Mouse (Mus musculus) embryonic facial prominence, embryonic 10.5 days (tissue): ENCODE measurements around the gene Prpsap2. TPM values are rescaled to one million over a fixed set of nuclear protein-coding genes. Genes with fewer than 3 reads are reported as not detected.

Experiments
- DNase-seq: peaks from one replicate; pipeline ENCODE4 v3.0.0-alpha.2; 2017; ENCODE audit warnings: low spot score
- H3K27ac ChIP-seq: fragments of 300-500 bp; sonication (generic); replicated peaks from 2 replicates; pipeline ENCODE4 v1.5.1; 2016; ENCODE audit warnings: mild to moderate bottlenecking
- H3K27me3 ChIP-seq: fragments of 300-500 bp; sonication (generic); replicated peaks from 2 replicates; pipeline ENCODE4 v1.6.1; 2016; ENCODE audit warnings: low read depth, mild to moderate bottlenecking; ENCODE audit not compliant: poor library complexity, severe bottlenecking
- H3K36me3 ChIP-seq: fragments of 300-500 bp; sonication (generic); replicated peaks from 2 replicates; pipeline ENCODE4 v1.6.1; 2016; ENCODE audit warnings: mild to moderate bottlenecking, moderate library complexity
- H3K4me1 ChIP-seq: fragments of 300-500 bp; sonication (generic); 2 replicates; pipeline ENCODE4 v1.6.1; 2016
- H3K4me3 ChIP-seq: fragments of 300-500 bp; sonication (generic); 2 replicates; pipeline ENCODE4 v1.5.1; 2016; ENCODE audit warnings: mild to moderate bottlenecking, moderate library complexity
- H3K9me3 ChIP-seq: fragments of 300-500 bp; sonication (generic); 2 replicates; pipeline ENCODE4 v1.6.1; 2016; ENCODE audit warnings: mild to moderate bottlenecking
- WGBS: fragments of 180-500 bp; shearing (Covaris S2); methylation state at CpG from one replicate; pipeline ENCODE4 v1.1.7; 2016; 5-methylcytosine and 5-hydroxymethylcytosine counted together
- polyA plus RNA-seq: library from polyadenylated mRNA; unstranded; fragments of >200 nt; fragmentation: Nextera tagmentation; extraction: Ambion mirVana; gene quantifications from 2 replicates; pipeline ENCODE4 v1.2.1, GENCODE M21; 2016

Prpsap2 gene
- polyA plus RNA-seq, 1 experiment from 2014 or later = 34.9 TPM

- 50% methylated on average over 3 of the region's 3 CpGs for WGBS
- H3K36me3 ChIP-seq = no peaks in the 10 kb centered on the region; the same call in 1 of the 2 replicates
- H3K4me3 ChIP-seq = no peak overlapping the region
- H3K27ac ChIP-seq = peak overlapping the region; percentile 19
- H3K9me3 ChIP-seq = no peaks in the 10 kb centered on the region
- H3K4me1 ChIP-seq = peaks cover 14% of the 10 kb centered on the region; the same call in 1 of the 2 replicates
- no peak for DNase-seq
- no peaks in the 10 kb centered on the region; the same call in 1 of the 2 replicates for H3K27me3 ChIP-seq
These were observed 53.0 kb downstream of the Prpsap2 start for GRCm38 (mm10) chr11:61708928-61709327.

- H3K27me3 ChIP-seq = no peaks in the 10 kb centered on the region
- peaks cover 20% of the 10 kb centered on the region for H3K4me1 ChIP-seq
- DNase-seq = no peak
- peaks cover 13% of the 10 kb centered on the region for H3K36me3 ChIP-seq
- no peak overlapping the region for H3K27ac ChIP-seq
- H3K4me3 ChIP-seq = no peak overlapping the region
- no peaks in the 10 kb centered on the region for H3K9me3 ChIP-seq
- 70% methylated on average over 4 of the region's 4 CpGs for WGBS
These were observed 55.7 kb downstream of the Prpsap2 start for GRCm38 (mm10) chr11:61706232-61706631.

GRCm38 (mm10) chr11:61705581-61705980 is 56.3 kb downstream of the Prpsap2 start:
- no peaks in the 10 kb centered on the region for H3K9me3 ChIP-seq
- H3K4me3 ChIP-seq = no peak overlapping the region
- H3K27me3 ChIP-seq = no peaks in the 10 kb centered on the region
- H3K4me1 ChIP-seq = peaks cover 26% of the 10 kb centered on the region
- no peak overlapping the region for H3K27ac ChIP-seq
- DNase-seq = no peak
- H3K36me3 ChIP-seq = peaks cover 13% of the 10 kb centered on the region
- WGBS = 84% methylated on average over 2 of the region's 2 CpGs

DNA sequence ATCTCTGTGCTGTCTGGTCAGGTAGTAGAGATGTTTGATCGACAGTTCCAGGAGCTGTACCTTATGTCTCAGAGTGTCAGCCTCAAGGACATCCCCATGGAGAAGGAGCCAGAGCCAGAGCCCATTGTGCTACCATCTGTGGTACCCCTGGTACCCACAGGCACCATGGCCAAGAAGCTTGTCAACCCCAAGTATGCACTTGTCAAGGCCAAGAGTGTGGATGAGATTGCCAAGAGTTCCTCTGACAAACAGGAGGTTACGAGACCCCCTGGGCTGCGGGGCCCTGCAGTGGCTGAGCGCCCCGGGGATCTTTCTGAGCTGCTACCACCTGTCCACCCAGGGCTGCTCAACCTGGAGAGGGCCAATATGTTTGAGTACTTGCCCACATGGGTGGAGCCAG is 59.4 kb downstream of the Prpsap2 start:
- no peak overlapping the region for H3K27ac ChIP-seq
- no peak for DNase-seq
- peaks cover 13% of the 10 kb centered on the region for H3K36me3 ChIP-seq
- WGBS = 94% methylated on average over 5 of the region's 5 CpGs
- H3K4me1 ChIP-seq = peaks cover 20% of the 10 kb centered on the region
- no peak overlapping the region for H3K4me3 ChIP-seq
- H3K27me3 ChIP-seq = no peaks in the 10 kb centered on the region
- no peaks in the 10 kb centered on the region for H3K9me3 ChIP-seq

DNA sequence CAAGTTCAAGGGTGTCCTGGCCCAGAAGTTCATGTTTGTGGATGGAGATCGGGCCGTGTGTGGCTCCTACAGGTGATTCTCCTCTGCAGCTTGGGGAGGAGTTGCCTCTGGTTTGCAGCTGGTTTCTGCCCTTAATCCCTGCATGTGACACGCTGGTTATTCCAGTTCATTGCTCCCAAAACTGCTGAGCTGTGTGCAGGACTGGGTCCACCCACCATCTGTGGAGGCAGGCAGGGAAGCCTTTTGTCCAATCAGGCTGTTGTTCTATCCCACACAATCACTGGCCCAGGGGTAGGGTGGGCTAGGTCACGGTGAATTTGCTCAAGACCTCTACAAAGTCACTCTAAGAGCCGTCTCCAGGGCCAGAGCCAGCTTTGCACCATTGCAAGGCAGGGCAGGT is 60.2 kb downstream of the Prpsap2 start:
- no peak for DNase-seq
- Histone ChIP-seq H3K27ac (no peak overlapping the region), H3K27me3 (no peaks in the 10 kb centered on the region), H3K4me3 (no peak overlapping the region), H3K4me1 (peaks cover 20% of the 10 kb centered on the region), H3K9me3 (no peaks in the 10 kb centered on the region), H3K36me3 (peaks cover 13% of the 10 kb centered on the region; the same call in 1 of the 2 replicates)
- 62% methylated on average over 5 of the region's 5 CpGs for WGBS

DNA sequence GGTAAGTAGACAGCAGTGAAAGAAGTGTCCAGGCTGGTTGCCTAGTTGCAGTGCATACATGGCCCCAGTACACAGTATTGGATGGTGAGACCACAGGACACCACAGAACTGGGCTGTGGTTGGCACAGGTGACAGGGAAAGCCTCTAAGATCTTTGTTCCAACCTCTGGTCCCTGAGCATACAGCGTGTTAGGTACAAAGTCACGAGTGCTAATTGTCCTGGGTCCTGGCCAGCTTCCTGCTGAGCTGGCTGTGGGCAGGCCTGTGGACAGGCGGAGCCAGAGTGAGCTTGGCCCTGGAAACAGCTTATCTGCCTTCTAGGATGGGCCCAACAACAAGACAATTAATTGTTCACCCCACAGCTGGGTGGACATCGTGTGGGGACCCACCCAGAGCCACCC is 62.0 kb downstream of the Prpsap2 start:
- Histone ChIP-seq H3K27ac (no peak overlapping the region), H3K27me3 (no peaks in the 10 kb centered on the region), H3K36me3 (peaks cover 13% of the 10 kb centered on the region; the same call in 1 of the 2 replicates), H3K4me1 (peaks cover 20% of the 10 kb centered on the region), H3K9me3 (no peaks in the 10 kb centered on the region), H3K4me3 (no peak overlapping the region)
- WGBS = 75% methylated on average over 4 of the region's 4 CpGs
- no peak for DNase-seq

DNA sequence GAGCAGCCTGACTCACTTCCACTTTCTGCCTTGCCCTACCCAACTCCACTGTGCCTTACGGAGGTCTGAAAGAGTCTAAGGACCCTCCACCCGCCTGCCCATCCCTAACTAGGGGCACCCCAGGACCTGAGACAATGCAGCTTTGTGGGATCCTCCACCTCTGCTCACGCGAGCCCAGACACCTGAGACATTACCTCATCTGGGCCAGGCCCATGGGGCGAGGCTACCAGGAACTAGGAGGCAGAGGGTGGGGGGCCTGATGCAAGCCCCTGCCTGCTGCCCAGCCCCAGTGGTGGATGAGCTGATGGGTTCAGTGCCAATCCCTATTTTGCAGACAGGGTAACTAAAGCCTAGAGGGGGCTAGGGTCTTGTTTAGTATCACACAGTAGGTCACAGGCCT is 62.4 kb downstream of the Prpsap2 start:
- 81% methylated on average over 5 of the region's 5 CpGs for WGBS
- H3K4me1 ChIP-seq = peaks cover 20% of the 10 kb centered on the region
- no peaks in the 10 kb centered on the region for H3K27me3 ChIP-seq
- H3K4me3 ChIP-seq = no peak overlapping the region
- peaks cover 13% of the 10 kb centered on the region; the same call in 1 of the 2 replicates for H3K36me3 ChIP-seq
- no peaks in the 10 kb centered on the region for H3K9me3 ChIP-seq
- H3K27ac ChIP-seq = no peak overlapping the region; the same call in 1 of the 2 replicates
- DNase-seq = no peak

DNA sequence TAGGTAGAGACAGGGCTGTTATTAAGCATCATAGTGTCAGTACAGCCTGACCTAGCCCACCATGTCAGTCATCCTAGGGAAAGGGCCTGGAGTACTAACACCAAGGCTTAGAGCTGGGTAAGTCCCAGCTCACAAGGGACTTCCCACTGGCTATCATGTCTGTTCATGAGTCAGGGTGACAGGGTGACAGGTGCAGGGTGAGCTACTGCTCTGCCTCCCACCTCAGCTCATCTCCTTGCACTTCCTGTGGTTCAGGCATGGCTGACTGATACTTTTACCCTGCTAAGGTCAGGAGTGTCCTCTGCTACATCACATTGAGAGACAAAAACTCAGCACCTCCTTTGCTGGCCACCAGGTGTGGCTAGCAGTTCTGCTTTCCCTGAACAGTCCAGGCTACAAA is 63.0 kb downstream of the Prpsap2 start:
- DNase-seq = no peak
- Histone ChIP-seq H3K36me3 (peaks cover 13% of the 10 kb centered on the region; the same call in 1 of the 2 replicates), H3K27me3 (no peaks in the 10 kb centered on the region), H3K4me1 (peaks cover 20% of the 10 kb centered on the region), H3K9me3 (no peaks in the 10 kb centered on the region), H3K4me3 (no peak overlapping the region), H3K27ac (no peak overlapping the region)

GRCm38 (mm10) chr11:61692996-61693395 is 68.9 kb downstream of the Prpsap2 start:
- WGBS = 91% methylated on average over 5 of the region's 5 CpGs
- H3K4me3 ChIP-seq = no peak overlapping the region
- H3K36me3 ChIP-seq = no peaks in the 10 kb centered on the region
- H3K4me1 ChIP-seq = no peaks in the 10 kb centered on the region
- H3K27me3 ChIP-seq = no peaks in the 10 kb centered on the region
- H3K27ac ChIP-seq = no peak overlapping the region
- DNase-seq = no peak
- H3K9me3 ChIP-seq = no peaks in the 10 kb centered on the region

DNA sequence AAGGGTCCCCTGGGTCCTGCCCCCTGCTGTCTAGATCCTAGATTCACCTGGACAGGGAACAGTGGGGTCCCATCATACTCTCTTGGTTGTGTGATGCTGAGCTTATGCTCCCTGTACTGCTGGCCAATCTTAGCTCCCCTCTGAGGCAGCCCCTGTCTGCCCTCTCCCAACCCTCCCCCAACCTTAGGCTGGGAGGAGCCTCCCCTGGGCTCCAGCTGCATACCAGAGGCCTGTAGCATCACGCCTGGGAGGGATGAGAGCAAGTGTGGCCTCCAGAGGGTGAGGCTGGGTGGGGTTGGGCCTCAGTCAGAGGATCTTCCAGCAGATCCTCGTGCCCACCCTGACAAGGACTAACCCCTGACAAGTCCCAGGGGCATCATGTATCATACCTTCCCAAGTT is 74.3 kb downstream of the Prpsap2 start:
- H3K9me3 ChIP-seq = no peaks in the 10 kb centered on the region
- H3K27ac ChIP-seq = no peak overlapping the region
- H3K4me1 ChIP-seq = peaks cover 40% of the 10 kb centered on the region
- peak; percentile 33 for DNase-seq
- no peaks in the 10 kb centered on the region for H3K36me3 ChIP-seq
- 55% methylated on average over 2 of the region's 2 CpGs for WGBS
- no peak overlapping the region for H3K4me3 ChIP-seq
- H3K27me3 ChIP-seq = peaks cover 43% of the 10 kb centered on the region

DNA sequence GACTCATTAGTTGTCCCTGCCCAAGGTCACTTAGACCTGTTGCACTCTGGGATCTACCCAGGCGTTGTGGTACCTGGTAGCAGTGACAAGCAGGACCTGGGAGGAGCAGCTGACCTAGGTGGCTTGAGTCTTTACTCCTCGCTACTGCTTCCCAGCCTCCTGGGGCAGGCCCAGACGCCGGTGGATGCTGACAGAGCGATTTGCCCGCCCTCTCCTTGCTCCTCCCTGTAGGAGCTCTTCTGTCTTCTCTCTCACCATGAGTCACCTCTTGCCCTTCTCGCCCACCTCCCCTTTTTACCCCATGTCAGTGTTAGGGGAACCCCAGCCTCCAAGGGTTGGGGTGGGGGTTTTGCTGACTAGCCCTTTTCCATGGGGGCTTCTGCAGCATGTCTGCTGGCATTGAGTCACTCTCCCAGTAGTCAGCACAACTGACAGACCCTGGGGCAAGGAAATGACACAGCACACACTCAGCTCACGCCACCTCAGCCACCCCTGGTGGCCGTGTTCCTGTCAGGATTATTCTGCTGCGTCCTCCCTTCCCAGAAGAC is 74.9 kb downstream of the Prpsap2 start:
- no peaks in the 10 kb centered on the region for H3K36me3 ChIP-seq
- H3K27ac ChIP-seq = 0 out of 2 replicates have a peak overlapping the region, but pooled peaks have one; percentile 12
- no peaks in the 10 kb centered on the region for H3K9me3 ChIP-seq
- peaks cover 49% of the 10 kb centered on the region for H3K27me3 ChIP-seq
- H3K4me3 ChIP-seq = no peak overlapping the region
- 34% methylated on average over 10 of the region's 10 CpGs for WGBS
- no peak for DNase-seq
- peaks cover 40% of the 10 kb centered on the region for H3K4me1 ChIP-seq

DNA sequence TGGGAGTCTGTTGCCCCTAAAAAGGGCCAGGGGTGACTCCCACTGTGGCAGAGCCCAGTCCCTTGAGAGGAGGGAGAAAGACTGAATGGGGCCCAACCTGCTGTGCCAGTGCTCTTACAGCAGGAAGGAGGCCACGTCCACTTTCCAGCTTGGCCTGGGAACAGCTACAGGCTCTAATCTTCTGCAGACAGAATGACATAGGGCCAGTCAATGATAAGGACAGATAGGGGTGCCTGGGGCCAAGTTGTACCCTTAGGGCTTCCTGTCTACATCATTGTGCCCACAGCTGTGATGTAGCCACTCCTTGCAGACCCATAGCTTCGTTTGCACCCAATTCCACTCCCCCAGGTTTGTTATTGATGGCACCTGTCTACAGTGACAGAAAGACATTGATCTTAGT is 75.7 kb downstream of the Prpsap2 start:
- H3K9me3 ChIP-seq = no peaks in the 10 kb centered on the region
- no peak overlapping the region for H3K27ac ChIP-seq
- peaks cover 40% of the 10 kb centered on the region for H3K4me1 ChIP-seq
- no peaks in the 10 kb centered on the region for H3K36me3 ChIP-seq
- H3K27me3 ChIP-seq = peaks cover 51% of the 10 kb centered on the region
- 65% methylated on average over 2 of the region's 2 CpGs for WGBS
- DNase-seq = no peak
- H3K4me3 ChIP-seq = no peak overlapping the region

- Histone ChIP-seq H3K27ac (no peak overlapping the region), H3K27me3 (peaks cover 51% of the 10 kb centered on the region), H3K9me3 (no peaks in the 10 kb centered on the region), H3K4me1 (peaks cover 40% of the 10 kb centered on the region), H3K4me3 (peak overlapping the region; percentile 58), H3K36me3 (no peaks in the 10 kb centered on the region)
- no peak for DNase-seq
- WGBS = 73% methylated on average over 8 of the region's 8 CpGs
These were observed 76.7 kb downstream of the Prpsap2 start for GRCm38 (mm10) chr11:61685119-61685725.
